Mouse (Mus musculus) heart, postnatal 14 days (tissue): Measurements from ENCODE around the gene Dmac2. TPM values are rescaled to one million over a fixed set of nuclear protein-coding genes. Genes with fewer than 3 reads are reported as not detected.

Source experiments
- DNase-seq, 2 experiments: peaks; one replicate each; pipeline ENCODE4 v3.0.0; 2021 to 2022
- intact Hi-C: fragments of 180-260 bp; cut with DNase I; formaldehyde crosslinking; loops from one replicate; pipeline ENCODE4 v1.15.1; 2025
- total RNA-seq, 2 experiments: library from RNA; stranded (reverse); gene quantifications; 2 replicates each; pipeline ENCODE4 v1.2.3; 2021

Gene Dmac2
- total RNA-seq, 2 experiments from 2014 or later = 55.5 to 60.6 TPM

- DNase-seq = no peak
- intact Hi-C loops = no loop called here
Measured at GRCm38 (mm10) chr7:25644631-25645030, 25.4 kb downstream of the Dmac2 start.

- intact Hi-C loops = no loop called here
Measured at GRCm38 (mm10) chr7:25645074-25645473, 25.9 kb downstream of the Dmac2 start.

GRCm38 (mm10) chr7:25647574-25648123, 28.4 kb downstream of the Dmac2 start:
- intact Hi-C loops = no loop called here
- DNase-seq = no peak

More at GRCm38 (mm10) chr7:25645074-25645473, 25.9 kb downstream of the Dmac2 start:
- DNase-seq = no peak

GRCm38 (mm10) chr7:25649839-25650238, 30.6 kb downstream of the Dmac2 start:
- intact Hi-C loops = no loop called here
- no peak for DNase-seq

GRCm38 (mm10) chr7:25651281-25651680, 32.1 kb downstream of the Dmac2 start:
- DNase-seq = no peak
- intact Hi-C loops = no loop called here

- intact Hi-C loops = no loop called here
- no peak for DNase-seq
Measured at GRCm38 (mm10) chr7:25652244-25652759, 33.1 kb downstream of the Dmac2 start.

- DNase-seq = no peak
- intact Hi-C loops = no loop called here
Measured at GRCm38 (mm10) chr7:25655601-25656428, 36.6 kb downstream of the Dmac2 start.

- DNase-seq = no peak
- intact Hi-C loops = no loop called here
Measured at GRCm38 (mm10) chr7:25657785-25658184, 38.6 kb downstream of the Dmac2 start.

GRCm38 (mm10) chr7:25658657-25659472, 39.7 kb downstream of the Dmac2 start, which contains the start of the genes Bckdha and Exosc5:
Bckdha (minus strand) TSS chr7:25658981.
Exosc5 (plus strand) TSS chr7:25659164.
- intact Hi-C loops = no loop called here
- peak; percentile 99 for DNase-seq

- intact Hi-C loops = no loop called here
- DNase-seq = no peak
Measured at GRCm38 (mm10) chr7:25666381-25666780, 47.2 kb downstream of the Dmac2 start.

GRCm38 (mm10) chr7:25669158-25669557, 49.9 kb downstream of the Dmac2 start:
- DNase-seq = no peak
- intact Hi-C loops = no loop called here

GRCm38 (mm10) chr7:25669631-25670030, 50.4 kb downstream of the Dmac2 start:
- no peak for DNase-seq
- intact Hi-C loops = no loop called here

GRCm38 (mm10) chr7:25670096-25670495, 50.9 kb downstream of the Dmac2 start:
- intact Hi-C loops = no loop called here
- DNase-seq = no peak

- no peak for DNase-seq
- intact Hi-C loops = no loop called here
Measured at GRCm38 (mm10) chr7:25671686-25672085, 52.5 kb downstream of the Dmac2 start.

- intact Hi-C loops = no loop called here
- DNase-seq = no peak
Measured at GRCm38 (mm10) chr7:25672442-25672841, 53.2 kb downstream of the Dmac2 start.

- DNase-seq = no peak
- intact Hi-C loops = no loop called here
Measured at GRCm38 (mm10) chr7:25674297-25674696, 55.1 kb downstream of the Dmac2 start.

GRCm38 (mm10) chr7:25674719-25675300, 55.6 kb downstream of the Dmac2 start, which contains the start of gene Tmem91:
Tmem91 (minus strand) TSS chr7:25675166.
- no peak for DNase-seq
- intact Hi-C loops = no loop called here
